Mouse (Mus musculus): ENCODE measurements around the gene Cryba2.

Gene Cryba2

GRCm38 (mm10) chr1:74850251-74850650, 42.7 kb downstream of the Cryba2 start:
- no peak for DNase-seq (ENCODE audit: low read depth, low spot score)

GRCm38 (mm10) chr1:74848946-74849345, 44.0 kb downstream of the Cryba2 start:
- no peak for DNase-seq (ENCODE audit: low read depth, low spot score)

- no peak for DNase-seq (ENCODE audit: low read depth, low spot score)
These were observed 46.6 kb downstream of the Cryba2 start for GRCm38 (mm10) chr1:74846341-74846740.

GRCm38 (mm10) chr1:74843090-74843489, 49.9 kb downstream of the Cryba2 start:
- no peak for DNase-seq (ENCODE audit: low read depth, low spot score)

Data from skeletal muscle tissue, adult 2 months (tissue).